Mouse (Mus musculus) kidney, embryonic 16.5 days (tissue): ENCODE measurements around the gene Fads2. TPM values are rescaled to one million over a fixed set of nuclear protein-coding genes. Genes with fewer than 3 reads are reported as not detected.
A peak's percentile ranks its signal among the peaks of the same experiment; 100 is the strongest.
"Not testable (repeated sequence)": the region's sequence is repeated elsewhere in the genome, so short reads cannot be mapped to it uniquely, and the experiment has no call there.

Source experiments
- ATAC-seq: fragments of 200-750 bp; cut with Nextera tagmentation; 2 replicates; pipeline ENCODE4 v1.8.0; 2017; ENCODE audit warnings: moderate TSS enrichment; ENCODE audit not compliant: low FRiP score, low TSS enrichment
- H3K27ac ChIP-seq: fragments of 300-500 bp; sonication (generic); 2 replicates; pipeline ENCODE4 v1.5.1; 2014; ENCODE audit warnings: low read length
- H3K27me3 ChIP-seq: fragments of 300-500 bp; sonication (generic); 2 replicates; pipeline ENCODE4 v1.6.1; 2014; ENCODE audit warnings: low read length, control low read depth, mixed read lengths; ENCODE audit not compliant: insufficient read depth
- H3K36me3 ChIP-seq: fragments of 300-500 bp; sonication (generic); 2 replicates; pipeline ENCODE4 v1.6.1; 2014; ENCODE audit warnings: low read length, control low read depth, mixed read lengths; ENCODE audit not compliant: insufficient read depth
- H3K4me1 ChIP-seq: fragments of 300-500 bp; sonication (generic); 2 replicates; pipeline ENCODE4 v1.6.1; 2014; ENCODE audit warnings: low read length, control low read depth, mixed read lengths; ENCODE audit not compliant: insufficient read depth
- H3K4me2 ChIP-seq: fragments of 300-500 bp; sonication (generic); replicated peaks from 2 replicates; pipeline ENCODE4 v1.6.1; 2014; ENCODE audit warnings: low read depth, low read length
- H3K4me3 ChIP-seq: fragments of 300-500 bp; sonication (generic); 2 replicates; pipeline ENCODE4 v1.5.1; 2014; ENCODE audit warnings: mild to moderate bottlenecking, low read length
- H3K9ac ChIP-seq: fragments of 300-500 bp; sonication (generic); replicated peaks from 2 replicates; pipeline ENCODE4 v1.6.1; 2014; ENCODE audit warnings: low read length
- H3K9me3 ChIP-seq: fragments of 300-500 bp; sonication (generic); 2 replicates; pipeline ENCODE4 v1.6.1; 2016; ENCODE audit warnings: low read length, control low read depth
- WGBS: fragments of 180-500 bp; shearing (Covaris S2); extraction: QIAGEN DNeasy Blood & Tissue Kit; methylation state at CpG from one replicate; pipeline ENCODE4 v1.1.7; 2014; 5-methylcytosine and 5-hydroxymethylcytosine counted together
- polyA plus RNA-seq: library from polyadenylated mRNA; unstranded; fragments of >200 nt; fragmentation: Nextera tagmentation; extraction: Ambion mirVana; gene quantifications from 2 replicates; pipeline ENCODE4 v1.2.1, GENCODE M21; 2015

Fads2 gene
- 76.1 and 85.9 TPM in 2 replicates for polyA plus RNA-seq

DNA sequence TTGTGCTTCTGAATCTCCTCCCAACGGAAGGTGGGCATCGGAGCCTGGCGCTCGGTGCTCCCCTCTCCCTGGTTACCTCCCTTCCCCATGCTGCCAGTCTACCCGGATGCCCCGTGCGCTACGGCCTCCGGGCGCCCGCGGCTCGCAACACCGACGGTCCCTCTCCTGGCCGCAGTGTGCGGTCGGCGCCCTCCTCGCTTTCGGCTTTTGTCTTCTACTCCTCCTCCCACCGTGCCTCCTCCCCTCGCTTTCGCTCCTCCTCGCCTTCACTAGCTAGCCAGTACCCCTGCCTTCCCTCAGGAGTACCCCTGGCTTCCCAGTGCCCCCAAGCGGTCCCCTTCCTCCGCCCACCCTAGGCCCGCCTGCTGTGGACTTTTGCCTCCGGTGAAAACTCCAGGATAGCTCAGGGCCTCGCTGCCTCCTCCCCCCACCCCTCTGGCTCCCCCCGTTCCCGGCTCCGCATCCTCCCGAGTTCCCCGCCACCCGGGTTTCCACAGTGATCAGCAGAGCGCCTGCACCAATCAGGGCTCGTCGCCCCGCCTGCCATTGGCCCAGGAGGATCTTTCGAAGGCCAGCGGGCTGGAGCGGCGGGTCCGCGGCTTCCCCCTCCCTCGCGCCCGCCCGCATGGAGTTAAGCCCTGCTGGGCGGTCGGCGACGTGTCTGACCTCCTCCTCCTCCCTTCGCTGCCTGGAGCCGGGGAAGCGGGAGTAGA, at the start of gene Fads2:
Fads2 (minus strand) TSS at position 406 of the 713 bp plus-strand sequence.
- Histone ChIP-seq H3K4me2 (peak within 1 kb of the TSS; percentile 75), H3K4me3 (peak within 1 kb of the TSS; percentile 78), H3K27me3 (no peaks in the 10 kb centered on the region), H3K9ac (peak within 1 kb of the TSS; percentile 85), H3K27ac (peak within 1 kb of the TSS; percentile 93), H3K4me1 (peaks cover 19% of the 10 kb centered on the region), H3K9me3 (no peaks in the 10 kb centered on the region), H3K36me3 (no peaks in the 10 kb centered on the region; the same call in 1 of the 2 replicates)
- peak; percentile 96 for ATAC-seq
- under 1% methylated on average over 53 of the region's 57 CpGs for WGBS

DNA sequence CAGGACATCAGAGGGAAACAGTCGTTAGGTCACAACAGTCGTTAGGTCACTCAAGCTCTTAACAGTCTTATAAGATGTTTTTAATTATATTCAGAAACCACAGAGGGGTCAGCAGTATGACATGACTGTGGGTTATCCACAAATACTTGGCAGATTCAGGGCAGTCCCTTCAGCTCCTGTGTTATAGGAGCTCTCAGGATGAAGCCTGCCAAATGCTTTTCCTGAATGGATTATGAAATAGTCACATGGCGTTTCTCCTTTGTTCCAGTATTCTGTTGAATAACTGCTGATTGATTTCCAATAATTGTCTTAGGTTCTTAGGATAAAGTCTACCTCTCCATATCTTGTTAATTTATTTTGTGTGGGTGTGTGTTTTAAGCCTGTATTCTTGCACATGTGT, 47.6 kb upstream of the Fads2 start:
- no peak for ATAC-seq
- peaks cover 5% of the 10 kb centered on the region; the same call in 1 of the 2 replicates for H3K9me3 ChIP-seq
- H3K27me3 ChIP-seq, result no peaks in the 10 kb centered on the region
- no peak overlapping the region for H3K9ac ChIP-seq
- H3K36me3 ChIP-seq, result no peaks in the 10 kb centered on the region
- no peak overlapping the region for H3K4me3 ChIP-seq
- 70% methylated on average over 3 of the region's 3 CpGs for WGBS
- H3K27ac ChIP-seq, result no peak overlapping the region
- H3K4me2 ChIP-seq, result no peak overlapping the region
- H3K4me1 ChIP-seq, result no peaks in the 10 kb centered on the region

DNA sequence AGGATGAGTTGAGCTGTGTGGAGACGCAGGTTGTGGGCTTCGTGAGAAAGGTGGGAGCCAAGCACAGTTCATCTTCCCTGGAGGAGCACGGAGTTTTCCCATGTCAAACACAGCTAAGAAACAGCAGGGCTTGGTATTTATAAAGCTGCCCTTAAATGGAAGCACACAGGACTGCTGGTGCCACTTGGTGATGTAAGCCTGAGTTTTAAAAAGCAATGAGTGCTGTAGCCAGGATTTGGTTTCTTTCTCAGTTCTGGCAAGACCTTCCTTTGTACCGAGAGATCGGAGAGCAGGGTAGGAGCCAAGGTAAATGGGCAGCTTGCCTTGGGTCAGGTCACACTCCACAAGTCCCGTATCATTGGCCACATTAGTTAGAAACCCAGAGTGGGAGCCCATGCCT, 47.0 kb upstream of the Fads2 start:
- WGBS, result 77% methylated on average over 6 of the region's 6 CpGs

DNA sequence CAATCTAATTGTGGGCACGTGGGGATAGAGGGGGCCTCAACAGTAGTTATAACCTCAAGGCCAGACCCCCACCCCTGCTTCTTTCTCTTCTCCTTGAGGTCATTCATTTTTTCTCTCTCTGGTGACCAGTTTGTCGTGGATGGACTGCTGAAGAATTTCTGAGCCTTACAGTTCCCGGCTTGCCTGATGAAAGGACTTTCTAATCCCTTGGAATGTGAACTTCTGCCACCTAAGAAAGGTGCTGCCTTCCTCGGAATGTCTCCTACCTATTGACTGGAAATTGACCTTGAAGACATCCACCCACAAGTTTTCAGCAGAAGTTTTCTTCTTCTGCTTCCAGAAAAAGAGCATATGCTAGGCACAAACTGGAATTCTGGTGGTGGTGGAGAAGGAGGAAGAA, 42.9 kb upstream of the Fads2 start:
- no peaks in the 10 kb centered on the region for H3K27me3 ChIP-seq
- no peak overlapping the region for H3K27ac ChIP-seq
- H3K4me1 ChIP-seq, result no peaks in the 10 kb centered on the region
- H3K9ac ChIP-seq, result no peak overlapping the region
- no peaks in the 10 kb centered on the region for H3K9me3 ChIP-seq
- H3K36me3 ChIP-seq, result no peaks in the 10 kb centered on the region
- no peak overlapping the region for H3K4me2 ChIP-seq
- 61% methylated on average over 4 of the region's 4 CpGs for WGBS
- no peak for ATAC-seq
- no peak overlapping the region for H3K4me3 ChIP-seq

More for the DNA sequence above, 47.0 kb upstream of the Fads2 start:
- no peak overlapping the region for H3K4me3 ChIP-seq
- no peak overlapping the region for H3K27ac ChIP-seq
- no peaks in the 10 kb centered on the region for H3K36me3 ChIP-seq
- no peaks in the 10 kb centered on the region for H3K4me1 ChIP-seq
- H3K9me3 ChIP-seq, result peaks cover 5% of the 10 kb centered on the region; the same call in 1 of the 2 replicates
- no peak overlapping the region for H3K4me2 ChIP-seq
- no peak overlapping the region for H3K9ac ChIP-seq
- no peak for ATAC-seq
- no peaks in the 10 kb centered on the region for H3K27me3 ChIP-seq

DNA sequence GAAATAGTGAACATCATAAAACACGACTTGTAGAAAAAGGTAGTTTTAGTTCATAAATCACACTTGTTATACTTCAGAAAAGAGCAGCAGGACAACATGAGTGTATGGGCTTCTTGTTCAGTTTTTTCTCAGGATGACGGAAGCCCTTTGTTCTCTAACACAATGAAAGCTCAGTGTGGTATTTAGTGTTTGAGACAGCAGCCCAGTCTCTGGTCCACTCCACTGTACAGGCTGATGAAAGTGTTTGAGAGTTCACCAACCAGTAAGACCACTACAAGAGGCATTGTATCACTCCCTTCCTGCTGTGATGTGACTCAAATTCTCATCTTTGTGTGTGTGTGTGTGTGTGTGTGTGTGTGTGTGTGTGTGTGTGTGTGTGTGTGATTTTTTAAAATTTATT, 42.1 kb upstream of the Fads2 start:
- ATAC-seq, result no peak
- Histone ChIP-seq H3K4me3 (no peak overlapping the region), H3K36me3 (no peaks in the 10 kb centered on the region), H3K4me2 (no peak overlapping the region), H3K27ac (no peak overlapping the region), H3K4me1 (no peaks in the 10 kb centered on the region), H3K9me3 (no peaks in the 10 kb centered on the region), H3K27me3 (no peaks in the 10 kb centered on the region), H3K9ac (no peak overlapping the region)
- 75% methylated on average over 2 of the region's 2 CpGs for WGBS

DNA sequence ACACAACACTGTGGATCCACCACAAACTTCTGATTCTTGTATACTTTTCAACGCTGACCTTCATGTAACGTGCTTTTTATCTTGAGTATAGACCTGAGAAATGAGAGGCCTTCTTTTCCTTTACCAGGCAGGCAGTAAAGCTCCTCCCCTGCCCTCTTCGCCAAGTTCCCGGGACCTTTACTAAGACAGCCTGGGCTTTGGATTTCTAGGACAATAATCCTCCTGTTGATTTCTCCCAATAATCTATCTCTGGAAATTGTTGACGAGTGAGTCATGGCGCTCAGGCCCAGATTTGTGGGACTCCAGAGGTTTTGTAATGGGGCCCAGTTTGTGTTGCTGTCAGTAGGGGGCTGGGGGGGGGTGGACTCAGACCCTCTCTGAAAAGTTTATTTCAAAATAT, 38.2 kb upstream of the Fads2 start:
- 86% methylated on average over 6 of the region's 6 CpGs for WGBS
- Histone ChIP-seq H3K27ac (no peak overlapping the region), H3K4me2 (no peak overlapping the region), H3K27me3 (no peaks in the 10 kb centered on the region), H3K4me3 (no peak overlapping the region), H3K4me1 (peaks cover 4% of the 10 kb centered on the region; the same call in 1 of the 2 replicates), H3K9me3 (no peaks in the 10 kb centered on the region), H3K36me3 (no peaks in the 10 kb centered on the region), H3K9ac (no peak overlapping the region)
- ATAC-seq, result no peak

DNA sequence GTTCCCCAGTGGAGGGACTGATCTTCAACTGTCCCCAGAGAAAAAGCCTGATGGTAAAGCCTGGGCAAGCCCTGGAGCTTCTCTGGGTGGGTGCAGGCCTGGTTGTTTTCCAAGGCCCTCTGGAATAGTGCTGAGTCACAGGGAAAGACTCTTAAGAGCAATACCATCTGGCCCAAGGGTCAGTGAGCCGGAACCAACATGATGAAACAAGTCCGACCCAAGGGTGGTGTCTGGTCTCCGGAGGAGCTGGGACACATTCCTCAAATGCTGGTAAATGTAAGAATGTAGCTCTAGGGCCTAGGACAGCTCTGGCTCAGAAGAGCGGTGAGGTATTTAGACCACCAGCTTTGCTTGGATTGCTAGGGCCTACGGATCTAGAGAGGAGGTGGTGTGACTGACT, 35.9 kb upstream of the Fads2 start:
- Histone ChIP-seq H3K4me3 (no peak overlapping the region), H3K36me3 (no peaks in the 10 kb centered on the region), H3K4me1 (peaks cover 7% of the 10 kb centered on the region; the same call in 1 of the 2 replicates), H3K4me2 (no peak overlapping the region), H3K27me3 (no peaks in the 10 kb centered on the region), H3K9me3 (no peaks in the 10 kb centered on the region), H3K27ac (no peak overlapping the region), H3K9ac (no peak overlapping the region)
- peak; percentile 46; the same call in 1 of the 2 replicates for ATAC-seq
- 61% methylated on average over 5 of the region's 5 CpGs for WGBS

DNA sequence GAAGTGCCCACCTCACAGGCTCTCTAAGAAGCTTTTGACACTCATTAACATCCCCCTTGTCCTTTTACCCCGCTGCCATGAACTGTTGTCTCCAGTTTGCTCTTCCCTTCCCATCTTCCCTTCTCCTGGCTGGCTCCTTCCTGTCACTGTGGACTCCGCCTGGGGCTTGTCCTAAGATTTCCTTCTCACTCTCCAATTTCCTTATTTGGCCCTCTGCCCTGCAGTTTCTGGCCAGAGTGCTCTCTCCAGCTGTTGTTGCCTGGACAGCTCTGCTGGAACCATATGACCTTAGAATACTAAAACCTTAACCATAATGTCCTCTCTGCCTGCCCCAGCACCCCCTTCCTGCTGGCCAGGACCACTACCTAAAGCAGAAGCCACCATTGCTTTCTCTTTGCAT, 33.1 kb upstream of the Fads2 start:
- Histone ChIP-seq H3K27ac (no peak overlapping the region), H3K36me3 (no peaks in the 10 kb centered on the region), H3K4me3 (no peak overlapping the region), H3K4me2 (no peak overlapping the region), H3K4me1 (peaks cover 7% of the 10 kb centered on the region; the same call in 1 of the 2 replicates), H3K27me3 (no peaks in the 10 kb centered on the region), H3K9me3 (no peaks in the 10 kb centered on the region), H3K9ac (no peak overlapping the region)
- 32% methylated on average over 2 of the region's 2 CpGs for WGBS
- ATAC-seq, result peak; percentile 87

DNA sequence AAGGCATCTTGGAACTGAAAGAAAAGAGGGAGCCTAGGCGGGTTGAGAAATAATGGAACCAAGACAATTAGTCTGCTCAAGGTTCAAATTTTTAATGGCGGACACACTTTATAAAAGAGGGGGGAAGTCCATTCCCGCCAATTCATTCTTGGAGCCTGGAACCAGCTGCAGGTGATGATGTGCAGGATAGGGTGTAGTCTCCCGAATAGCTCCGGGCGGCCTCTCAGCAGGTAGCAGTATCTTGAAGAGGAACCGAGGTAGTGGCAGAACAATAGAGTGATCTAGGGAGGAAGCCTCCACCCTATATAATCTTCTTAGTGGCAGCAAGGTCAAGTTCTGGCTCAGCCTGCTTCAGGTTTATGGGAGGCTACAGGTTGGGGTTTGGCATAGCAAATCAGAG, 28.0 kb upstream of the Fads2 start:
- H3K4me3 ChIP-seq, H3K4me1 ChIP-seq, H3K27ac ChIP-seq, H3K36me3 ChIP-seq, H3K9ac ChIP-seq, ATAC-seq, H3K4me2 ChIP-seq, H3K9me3 ChIP-seq, H3K27me3 ChIP-seq: not testable (repeated sequence)
- WGBS, result 80% methylated on average over 7 of the region's 7 CpGs

DNA sequence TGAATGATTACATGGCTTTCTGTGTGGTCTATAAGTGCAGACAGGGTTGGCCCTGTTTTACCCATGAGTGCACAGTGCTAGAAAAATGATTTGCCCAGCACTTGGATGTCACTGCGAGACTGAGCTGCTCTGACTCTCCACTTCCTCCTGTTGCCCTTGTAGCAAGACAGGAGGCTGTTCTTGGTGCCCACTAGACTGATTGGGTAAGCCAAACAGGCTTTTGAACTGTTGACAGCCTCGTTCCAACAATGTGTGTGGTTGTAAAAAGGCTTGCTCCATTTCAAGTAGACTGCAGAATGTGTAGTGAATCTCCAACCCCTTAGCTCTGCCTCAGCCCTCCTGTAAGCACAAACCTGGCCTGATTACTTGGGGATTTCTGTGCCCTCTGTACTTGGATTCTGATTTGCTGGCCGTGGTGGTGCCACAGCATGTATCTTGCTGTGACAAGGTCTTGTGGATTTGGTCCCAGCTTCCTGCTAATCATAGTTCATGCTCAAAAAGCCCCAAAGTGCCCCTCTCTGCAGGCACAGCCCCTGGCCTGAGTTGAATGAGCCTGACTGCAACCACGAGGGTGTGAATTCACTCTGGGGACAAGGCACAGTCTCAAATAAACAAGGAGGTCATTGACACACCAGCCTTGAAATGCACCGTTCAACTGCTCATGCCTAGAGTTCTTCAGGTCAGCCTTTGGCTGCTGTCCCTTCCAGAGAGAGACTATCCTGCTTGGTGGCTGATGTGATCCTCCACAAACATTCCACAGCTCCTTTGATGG, 25.1 kb upstream of the Fads2 start:
- Histone ChIP-seq H3K9ac (no peak overlapping the region), H3K36me3 (no peaks in the 10 kb centered on the region), H3K4me2 (no peak overlapping the region), H3K9me3 (no peaks in the 10 kb centered on the region), H3K27me3 (no peaks in the 10 kb centered on the region), H3K27ac (no peak overlapping the region), H3K4me3 (no peak overlapping the region), H3K4me1 (0 out of 2 replicates have a peak, but pooled peaks cover 3% of the 10 kb centered on the region)
- WGBS, result 29% methylated on average over 5 of the region's 5 CpGs
- 0 out of 2 replicates have a peak, but pooled peaks have one; percentile 39 for ATAC-seq
